Mouse (Mus musculus): ENCODE measurements around the gene Csf2rb.

GRCm38 (mm10) chr15:78378556-78378955, 53.0 kb downstream of the Csf2rb start:
- TF ChIP-seq POLR2A (IDR thresholded peaks at IDR 0.05; ENCODE audit: insufficient read depth, low read depth, low read length) (no peak), CTCF (IDR thresholded peaks at IDR 0.05; ENCODE audit: insufficient read depth, low read depth, low read length) (no peak)
